20 mouse cellular contexts compared by ENCODE assay signal in the genomic region with DNA sequence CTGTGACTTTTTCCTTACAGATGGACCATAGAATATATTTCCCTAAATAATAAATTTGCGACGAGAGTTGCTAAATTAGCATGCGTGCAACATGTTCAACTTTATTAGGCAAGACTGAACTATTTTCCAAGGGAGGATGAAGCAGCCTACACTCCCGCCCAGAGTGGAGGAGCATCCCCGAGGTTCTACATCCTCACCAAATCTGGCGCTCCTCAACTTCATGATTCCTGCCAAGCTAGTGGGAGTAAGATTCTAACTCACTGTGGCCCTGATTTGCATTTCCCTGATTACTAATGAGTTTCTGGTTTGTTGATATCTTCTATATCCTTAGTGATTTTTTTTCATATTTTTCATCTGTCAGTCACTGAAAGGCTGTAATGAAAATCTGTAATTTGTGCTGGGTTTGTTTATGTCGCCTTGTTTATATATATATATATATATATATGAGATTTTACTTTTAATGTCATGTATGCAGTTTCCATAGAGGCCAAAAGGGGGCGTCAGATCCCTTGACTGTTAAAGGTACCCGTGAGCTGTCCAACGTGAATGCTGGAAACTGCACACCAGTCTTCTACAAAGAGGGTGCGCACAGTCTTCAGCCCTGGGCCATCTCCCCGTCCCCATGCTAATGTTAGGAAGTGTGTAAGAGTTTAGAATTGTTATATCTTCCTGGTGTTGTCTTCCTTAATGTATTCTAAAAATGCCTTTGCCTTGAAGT. TPM values are rescaled to one million over a fixed set of nuclear protein-coding genes. Genes with fewer than 3 reads are reported as not detected.
A peak's percentile ranks its signal among the peaks of the same experiment; 100 is the strongest.
DNase-seq lines count a peak whose midpoint lies in the region; ATAC-seq and TF ChIP-seq lines count a peak whose summit lies in the region.
"Had no signal": no experiment of that assay in that cellular context is flagged by ENCODE, and none has a peak within 500 bp of the region (broad histone marks: within the 10 kb centered on the region; RNA-seq: fewer than 3 reads in every experiment).

No protein-coding gene starts in this region.

- H3K4me2 ChIP-seq in kidney, postnatal 0 days (ENCODE audit: low read length), result no peak overlapping the region
- no peak overlapping the region for H3K4me2 ChIP-seq in midbrain, postnatal 0 days (ENCODE audit: low read depth, low read length, poor library complexity, severe bottlenecking)
- H3K4me2 ChIP-seq in midbrain, embryonic 13.5 days (replicated peaks), result no peak overlapping the region
- H3K4me2 ChIP-seq in forebrain, embryonic 14.5 days (ENCODE audit: low read length), result no peak overlapping the region
- H3K4me2 ChIP-seq: forebrain, embryonic 13.5 days; hindbrain, embryonic 15.5 days; midbrain, embryonic 15.5 days had no signal

- H3K27me3 ChIP-seq in kidney, postnatal 0 days (ENCODE audit: insufficient read depth, low read length), result no peaks in the 10 kb centered on the region
- no peaks in the 10 kb centered on the region for H3K27me3 ChIP-seq in midbrain, postnatal 0 days (ENCODE audit: insufficient read depth, low read length)
- H3K27me3 ChIP-seq in midbrain, embryonic 13.5 days, result no peaks in the 10 kb centered on the region
- peaks cover 2 to 4% of the 10 kb centered on the region in 2 experiments for H3K27me3 ChIP-seq in MEL (ENCODE audit: control insufficient read depth in 1 of 2, insufficient read depth in 2 of 2, low read length in 2 of 2)
- H3K27me3 ChIP-seq in forebrain, embryonic 14.5 days (replicated peaks; ENCODE audit: control insufficient read depth, insufficient read depth, low read length), result no peaks in the 10 kb centered on the region
- H3K27me3 ChIP-seq: forebrain, embryonic 13.5 days; midbrain, embryonic 15.5 days had no signal

- no peak overlapping the region for H3K9ac ChIP-seq in kidney, postnatal 0 days (ENCODE audit: low read depth, low read length)
- no peak overlapping the region for H3K9ac ChIP-seq in midbrain, postnatal 0 days (replicated peaks; ENCODE audit: low read length, poor library complexity, severe bottlenecking)
- no peak overlapping the region for H3K9ac ChIP-seq in midbrain, embryonic 13.5 days (replicated peaks)
- no peak overlapping the region for H3K9ac ChIP-seq in MEL (ENCODE audit: control insufficient read depth, low read depth, low read length, poor library complexity, severe bottlenecking)
- no peak overlapping the region for H3K9ac ChIP-seq in forebrain, embryonic 14.5 days (ENCODE audit: low read length)
- H3K9ac ChIP-seq: forebrain, embryonic 13.5 days; hindbrain, embryonic 15.5 days; midbrain, embryonic 15.5 days had no signal

- WGBS in kidney, postnatal 0 days, result 57% methylated on average over 12 of the region's 12 CpGs
- 57% methylated on average over 12 of the region's 12 CpGs for WGBS in midbrain, postnatal 0 days
- 56% methylated on average over 12 of the region's 12 CpGs for WGBS in midbrain, embryonic 13.5 days
- WGBS in forebrain, embryonic 14.5 days, result 56% methylated on average over 12 of the region's 12 CpGs

- TF ChIP-seq EP300 in MEL (IDR thresholded peaks at IDR 0.05; ENCODE audit: low read depth in 1 of 2, low read length in 2 of 2), result no peak

- no peaks in the 10 kb centered on the region for H3K9me3 ChIP-seq in kidney, postnatal 0 days (replicated peaks; ENCODE audit: low read length)
- H3K9me3 ChIP-seq in midbrain, postnatal 0 days (ENCODE audit: low read length), result no peaks in the 10 kb centered on the region
- H3K9me3 ChIP-seq in midbrain, embryonic 13.5 days, result no peaks in the 10 kb centered on the region
- H3K9me3 ChIP-seq in MEL (replicated peaks; ENCODE audit: insufficient read depth, low read length), result no peaks in the 10 kb centered on the region
- H3K9me3 ChIP-seq in forebrain, embryonic 14.5 days (replicated peaks; ENCODE audit: control insufficient read depth, low read length), result no peaks in the 10 kb centered on the region
- H3K9me3 ChIP-seq: forebrain, embryonic 13.5 days; hindbrain, embryonic 15.5 days; midbrain, embryonic 15.5 days had no signal

- no peak for TF ChIP-seq POLR2A in MEL (IDR thresholded peaks at IDR 0.05; ENCODE audit: control insufficient read depth in 1 of 2, insufficient read depth in 1 of 2, low read depth in 1 of 2, low read length in 2 of 2, poor library complexity in 1 of 2)

- ATAC-seq in kidney, postnatal 0 days (replicated peaks; ENCODE audit: low FRiP score, low read depth), result no peak
- ATAC-seq in midbrain, postnatal 0 days (ENCODE audit: low FRiP score), result no peak
- no peak for ATAC-seq in midbrain, embryonic 13.5 days
- no peak for ATAC-seq in forebrain, embryonic 14.5 days
- ATAC-seq: forebrain, embryonic 13.5 days; midbrain, embryonic 15.5 days had no signal

- H3K36me3 ChIP-seq in kidney, postnatal 0 days (ENCODE audit: insufficient read depth, low read length), result no peaks in the 10 kb centered on the region
- H3K36me3 ChIP-seq in midbrain, postnatal 0 days (ENCODE audit: insufficient read depth, low read length), result no peaks in the 10 kb centered on the region
- no peaks in the 10 kb centered on the region for H3K36me3 ChIP-seq in midbrain, embryonic 13.5 days
- no peaks in the 10 kb centered on the region for H3K36me3 ChIP-seq in MEL (ENCODE audit: control insufficient read depth in 1 of 2, insufficient read depth in 2 of 2, low read length in 2 of 2)
- H3K36me3 ChIP-seq in forebrain, embryonic 14.5 days (ENCODE audit: control insufficient read depth, insufficient read depth, low read length), result no peaks in the 10 kb centered on the region
- H3K36me3 ChIP-seq: hindbrain, embryonic 15.5 days; midbrain, embryonic 15.5 days had no signal

- no peaks in the 10 kb centered on the region for H3K4me1 ChIP-seq in kidney, postnatal 0 days (replicated peaks; ENCODE audit: insufficient read depth, low read length)
- H3K4me1 ChIP-seq in midbrain, postnatal 0 days (ENCODE audit: insufficient read depth, low read length), result no peaks in the 10 kb centered on the region
- peaks cover 15% of the 10 kb centered on the region for H3K4me1 ChIP-seq in midbrain, embryonic 13.5 days (replicated peaks)
- H3K4me1 ChIP-seq in MEL (ENCODE audit: control insufficient read depth in 1 of 2, insufficient read depth in 2 of 2, low read length in 2 of 2), result no peaks in the 10 kb centered on the region
- peaks cover 5% of the 10 kb centered on the region; the same call in 1 of the 2 replicates for H3K4me1 ChIP-seq in forebrain, embryonic 14.5 days (ENCODE audit: control insufficient read depth, insufficient read depth, low read length)
- H3K4me1 ChIP-seq: midbrain, embryonic 15.5 days had no signal

- H3K79me2 ChIP-seq in MEL (ENCODE audit: control insufficient read depth, insufficient read depth, low read length, poor library complexity), result no peaks in the 10 kb centered on the region

- no peak for DNase-seq in kidney, postnatal 0 days (ENCODE audit: low spot score)
- DNase-seq in kidney, adult 11 months, result no peak
- no peak for DNase-seq in midbrain, postnatal 0 days (ENCODE audit: low spot score)
- peak; percentile 51 for DNase-seq in MEL (ENCODE audit: low read depth, low spot score)
- DNase-seq in naive thymus-derived CD4-positive, alpha-beta T cell, adult 2 months (ENCODE audit: low read depth), result peak; percentile 42
- DNase-seq in forebrain, embryonic 14.5 days (ENCODE audit: low spot score), result no peak
- DNase-seq: adrenal gland, postnatal 36 days; cerebellum, adult 9-11 months; heart, postnatal 14 days; right cerebral cortex, postnatal 25 days had no signal

- no peak overlapping the region for H3K4me3 ChIP-seq in kidney, postnatal 0 days (replicated peaks; ENCODE audit: low read depth, low read length)
- no peak overlapping the region for H3K4me3 ChIP-seq in midbrain, postnatal 0 days (ENCODE audit: low read depth, low read length)
- no peak overlapping the region for H3K4me3 ChIP-seq in midbrain, embryonic 13.5 days (replicated peaks)
- no peak overlapping the region for H3K4me3 ChIP-seq in MEL (ENCODE audit: control insufficient read depth in 1 of 2, insufficient read depth in 1 of 2, low read depth in 2 of 2, low read length in 2 of 2)
- no peak overlapping the region for H3K4me3 ChIP-seq in forebrain, embryonic 14.5 days (ENCODE audit: low read depth, low read length)
- H3K4me3 ChIP-seq: forebrain, embryonic 13.5 days; hindbrain, embryonic 15.5 days; midbrain, embryonic 15.5 days had no signal

- no peak overlapping the region for H3K27ac ChIP-seq in kidney, postnatal 0 days
- no peak overlapping the region for H3K27ac ChIP-seq in midbrain, postnatal 0 days (ENCODE audit: low read depth, low read length)
- no peak overlapping the region for H3K27ac ChIP-seq in midbrain, embryonic 13.5 days
- H3K27ac ChIP-seq in MEL (ENCODE audit: control insufficient read depth, low read depth, low read length), result no peak overlapping the region
- no peak overlapping the region for H3K27ac ChIP-seq in forebrain, embryonic 14.5 days (ENCODE audit: low read depth, low read length)
- H3K27ac ChIP-seq: forebrain, embryonic 13.5 days; hindbrain, embryonic 15.5 days; midbrain, embryonic 15.5 days had no signal

- TF ChIP-seq RAD21 in MEL (IDR thresholded peaks at IDR 0.05; ENCODE audit: low read depth, low read length), result peak; percentile 46

- peak; percentile 16; the same call in 1 of the 2 replicates for TF ChIP-seq CTCF in kidney, postnatal 0 days (IDR thresholded peaks at IDR 0.05; ENCODE audit: low read depth)
- TF ChIP-seq CTCF in midbrain, postnatal 0 days (IDR thresholded peaks at IDR 0.05), result peak; percentile 19
- peak; percentile 29 to 49 (median 34); a peak in 5 of 6 replicates for TF ChIP-seq CTCF in MEL (IDR thresholded peaks at IDR 0.05 in 2 of 3, conservative IDR thresholded peaks at IDR 0.05 in 1 of 3; ENCODE audit: control insufficient read depth in 1 of 3, insufficient read depth in 1 of 3, low read depth in 2 of 3, low read length in 3 of 3, poor library complexity in 1 of 3, severe bottlenecking in 1 of 3)

RNA-seq across cellular contexts. Expression of a gene that starts 18.4 kb away (rescaled TPM):
- polyA plus RNA-seq in kidney, postnatal 0 days (2015; fragmentation: Nextera tagmentation; extraction: Ambion mirVana), result 50.9 and 53.9 TPM in 2 replicates
- total RNA-seq in midbrain, postnatal 0 days (2014; rRNA removed), result 378 and 384 TPM in 2 replicates
- 153 and 195 TPM in 2 replicates for polyA plus RNA-seq in midbrain, postnatal 0 days (2015; fragmentation: Nextera tagmentation; extraction: Ambion mirVana)
- polyA plus RNA-seq in midbrain, embryonic 13.5 days (2015; fragmentation: Nextera tagmentation; extraction: Ambion mirVana), result 233 and 269 TPM in 2 replicates
- 28.5 and 33.3 TPM in 2 replicates for total RNA-seq in MEL (2012; rRNA removed)
- polyA plus RNA-seq in MEL (2012; ENCODE audit: insufficient read depth in 1 of 2, insufficient read length in 2 of 2, low read depth in 1 of 2, low replicate concordance in 2 of 2, missing spikeins in 1 of 2), result 10 to 100 TPM in 1 of 2 experiments, not detected in 1; 58.1 TPM
- polyA plus RNA-seq in forebrain, embryonic 14.5 days (2014; fragmentation: Nextera tagmentation; extraction: Ambion mirVana), result 114 and 158 TPM in 2 replicates

RNA-seq across cellular contexts. Expression of a gene that starts 31.2 kb away (rescaled TPM):
- 0.11 TPM in 1 of 2 replicates, not detected in the other for polyA plus RNA-seq in kidney, postnatal 0 days (2015; fragmentation: Nextera tagmentation; extraction: Ambion mirVana)
- total RNA-seq in midbrain, postnatal 0 days (2014; rRNA removed), result 1.7 and 2.2 TPM in 2 replicates
- polyA plus RNA-seq in midbrain, postnatal 0 days (2015; fragmentation: Nextera tagmentation; extraction: Ambion mirVana), result 0.11 and 0.15 TPM in 2 replicates
- not detected in 2 replicates for polyA plus RNA-seq in midbrain, embryonic 13.5 days (2015; fragmentation: Nextera tagmentation; extraction: Ambion mirVana)
- not detected in 2 replicates for total RNA-seq in MEL (2012; rRNA removed)
- under 1 TPM in 1 of 2 experiments, not detected in 1; 0.07 TPM for polyA plus RNA-seq in MEL (2012; ENCODE audit: insufficient read depth in 1 of 2, insufficient read length in 2 of 2, low read depth in 1 of 2, low replicate concordance in 2 of 2, missing spikeins in 1 of 2)
- 0.18 TPM in 1 of 2 replicates, not detected in the other for polyA plus RNA-seq in forebrain, embryonic 14.5 days (2014; fragmentation: Nextera tagmentation; extraction: Ambion mirVana)
- total RNA-seq: gastrocnemius, adult 18-20 months; megakaryocyte progenitor cell, adult 5-6 weeks had no signal
- polyA plus RNA-seq: forebrain, embryonic 13.5 days; hindbrain, embryonic 15.5 days; limb, embryonic 11.5 days; liver, embryonic 16.5 days; neural tube, embryonic 11.5 days; thymus, adult 2 months had no signal

RNA-seq across cellular contexts. Expression of a gene that starts 42.4 kb away (rescaled TPM):
- 41.6 and 54.9 TPM in 2 replicates for polyA plus RNA-seq in kidney, postnatal 0 days (2015; fragmentation: Nextera tagmentation; extraction: Ambion mirVana)
- total RNA-seq in midbrain, postnatal 0 days (2014; rRNA removed), result 6.0 and 7.3 TPM in 2 replicates
- 5.8 and 7.7 TPM in 2 replicates for polyA plus RNA-seq in midbrain, postnatal 0 days (2015; fragmentation: Nextera tagmentation; extraction: Ambion mirVana)
- 6.0 and 8.3 TPM in 2 replicates for polyA plus RNA-seq in midbrain, embryonic 13.5 days (2015; fragmentation: Nextera tagmentation; extraction: Ambion mirVana)
- total RNA-seq in MEL (2012; rRNA removed), result 12.6 and 14.5 TPM in 2 replicates
- polyA plus RNA-seq in MEL (2012; ENCODE audit: insufficient read depth in 1 of 2, insufficient read length in 2 of 2, low read depth in 1 of 2, low replicate concordance in 2 of 2, missing spikeins in 1 of 2), result 10 to 100 TPM in 1 of 2 experiments, not detected in 1; 32.2 TPM
- polyA plus RNA-seq in forebrain, embryonic 14.5 days (2014; fragmentation: Nextera tagmentation; extraction: Ambion mirVana), result 6.8 and 8.4 TPM in 2 replicates

Comparison
In these comparisons a context has a peak if more than half of its experiments do, and no peak if none do; other contexts are left out.
1. DNase-seq: peak in MEL (single experiment) and naive thymus-derived CD4-positive, alpha-beta T cell, adult 2 months (single experiment); none in kidney, postnatal 0 days (single experiment), kidney, adult 11 months (single experiment), midbrain, postnatal 0 days (single experiment) and forebrain, embryonic 14.5 days (single experiment).
2. Peak in every context shown above with its lines, with median percentiles within 50 percentile points of each other: CTCF ChIP-seq.